Comparison of ENCODE assay signal across 8 mouse cellular contexts in the genomic region with DNA sequence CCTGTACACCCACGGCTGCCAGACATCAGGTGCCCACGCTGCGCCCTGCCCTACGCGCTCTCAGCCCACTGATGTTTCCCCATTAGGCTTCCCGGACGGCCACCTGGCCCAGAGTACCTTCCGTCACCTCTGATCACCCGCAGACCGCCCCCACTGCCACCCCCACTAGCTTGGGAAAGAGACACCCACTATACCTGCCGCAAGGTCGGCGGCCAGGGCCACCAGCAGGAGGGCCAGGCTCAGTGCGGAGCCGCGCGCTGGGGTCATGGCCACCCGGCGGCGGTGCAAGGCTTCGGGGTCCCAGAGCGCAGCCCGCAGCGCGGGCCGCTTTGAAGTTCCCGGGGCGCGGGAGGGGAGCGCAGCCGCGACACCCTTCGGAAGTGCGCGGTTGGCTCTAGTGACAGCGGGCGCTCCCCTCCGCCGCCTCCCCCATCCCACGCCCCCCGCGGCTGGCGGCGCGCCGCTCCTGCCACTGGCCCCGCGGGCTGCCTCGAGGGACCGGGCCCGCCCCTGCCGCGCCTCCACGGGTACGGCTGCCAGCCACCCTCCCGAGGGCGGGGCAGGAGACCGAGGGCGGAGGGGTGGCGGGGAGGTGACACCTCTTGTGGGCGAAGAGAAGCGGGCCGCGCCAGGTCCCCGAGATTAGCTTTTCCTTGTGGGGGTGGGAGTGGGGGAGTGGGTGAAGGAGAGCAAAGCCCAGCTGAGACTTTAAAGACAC. TPM values are rescaled to one million over a fixed set of nuclear protein-coding genes. Genes with fewer than 3 reads are reported as not detected.
DNase-seq lines count a peak whose midpoint lies in the region; ATAC-seq and TF ChIP-seq lines count a peak whose summit lies in the region.

A gene (minus strand): TSS at position 482 of the 718 bp plus-strand sequence.

- H3K27me3 ChIP-seq in forebrain, embryonic 10.5 days (ENCODE audit: poor library complexity, severe bottlenecking) = peaks cover 51% of the 10 kb centered on the region
- H3K27me3 ChIP-seq in liver, embryonic 16.5 days (ENCODE audit: control insufficient read depth, insufficient read depth, low read depth, low read length) = peaks cover 11% of the 10 kb centered on the region
- peaks cover 42% of the 10 kb centered on the region for H3K27me3 ChIP-seq in neural tube, embryonic 13.5 days

- TF ChIP-seq CTCF in bone marrow macrophage, adult 2 months (IDR thresholded peaks at IDR 0.05; ENCODE audit: low read depth, low read length) = no peak

- peak within 1 kb of the TSS; percentile 75 for H3K4me2 ChIP-seq in liver, embryonic 16.5 days (ENCODE audit: low read depth, low read length)
- H3K4me2 ChIP-seq in neural tube, embryonic 13.5 days = peak within 1 kb of the TSS; percentile 100

- no peak within 1 kb of the TSS for H3K27ac ChIP-seq in bone marrow macrophage, adult 2 months (ENCODE audit: insufficient read depth, low read depth, low read length)
- H3K27ac ChIP-seq in forebrain, embryonic 10.5 days = peak within 1 kb of the TSS; percentile 57; the same call in 1 of the 2 replicates
- no peak within 1 kb of the TSS for H3K27ac ChIP-seq in liver, embryonic 16.5 days (ENCODE audit: low read length)
- no peak within 1 kb of the TSS for H3K27ac ChIP-seq in neural tube, embryonic 13.5 days (replicated peaks)

- H3K4me1 ChIP-seq in bone marrow macrophage, adult 2 months (ENCODE audit: control insufficient read depth, insufficient read depth, low read length) = 0 out of 2 replicates have a peak, but pooled peaks cover 2% of the 10 kb centered on the region
- H3K4me1 ChIP-seq in forebrain, embryonic 10.5 days = peaks cover 17% of the 10 kb centered on the region
- H3K4me1 ChIP-seq in liver, embryonic 16.5 days (ENCODE audit: control insufficient read depth, low read depth, low read length) = no peaks in the 10 kb centered on the region; the same call in 1 of the 2 replicates
- H3K4me1 ChIP-seq in neural tube, embryonic 13.5 days (replicated peaks) = peaks cover 15% of the 10 kb centered on the region

- H3K36me3 ChIP-seq in forebrain, embryonic 10.5 days (replicated peaks) = no peaks in the 10 kb centered on the region
- no peaks in the 10 kb centered on the region for H3K36me3 ChIP-seq in liver, embryonic 16.5 days (ENCODE audit: control insufficient read depth, insufficient read depth)
- no peaks in the 10 kb centered on the region for H3K36me3 ChIP-seq in neural tube, embryonic 13.5 days

- under 1% methylated on average over 58 of the region's 65 CpGs for WGBS in forebrain, embryonic 10.5 days
- WGBS in large intestine, adult 2 months = under 1% methylated on average over 63 of the region's 65 CpGs
- under 1% methylated on average over 61 of the region's 65 CpGs for WGBS in liver, embryonic 16.5 days (ENCODE audit: insufficient replicate concordance)
- under 1% methylated on average over 63 of the region's 65 CpGs for WGBS in neural tube, embryonic 13.5 days

- DNase-seq in forebrain, embryonic 10.5 days (ENCODE audit: extremely low spot score, low spot score) = peak; percentile 14
- DNase-seq in heart, postnatal 10 days = peak; percentile 48 to 50
- DNase-seq in large intestine, adult 2 months (ENCODE audit: low read depth, low spot score) = peak; percentile 18
- peak; percentile 67 for DNase-seq in thymus, postnatal 14 days

- peak within 1 kb of the TSS; percentile 17 for H3K4me3 ChIP-seq in bone marrow macrophage, adult 2 months (ENCODE audit: insufficient read depth, low read length)
- peak within 1 kb of the TSS; percentile 62 for H3K4me3 ChIP-seq in forebrain, embryonic 10.5 days
- peak within 1 kb of the TSS; percentile 56 for H3K4me3 ChIP-seq in liver, embryonic 16.5 days (ENCODE audit: low read depth, low read length)
- H3K4me3 ChIP-seq in neural tube, embryonic 13.5 days = peak within 1 kb of the TSS; percentile 59

- intact Hi-C loops in heart, postnatal 10 days (cut with DNase I) = loop anchor here (10.0 kb wide), 1 partner anchor 307 kb away; no protein-coding TSS in a partner anchor

- no peak for TF ChIP-seq POLR2A in bone marrow macrophage, adult 2 months (IDR thresholded peaks at IDR 0.05; ENCODE audit: borderline replicate concordance, low read depth, low read length)

- H3K9me3 ChIP-seq in forebrain, embryonic 10.5 days = no peaks in the 10 kb centered on the region
- no peaks in the 10 kb centered on the region for H3K9me3 ChIP-seq in liver, embryonic 16.5 days (replicated peaks; ENCODE audit: control insufficient read depth, low read length)
- H3K9me3 ChIP-seq in neural tube, embryonic 13.5 days = no peaks in the 10 kb centered on the region

- no peak within 1 kb of the TSS for H3K9ac ChIP-seq in liver, embryonic 16.5 days (ENCODE audit: low read depth, low read length)
- peak within 1 kb of the TSS; percentile 68 for H3K9ac ChIP-seq in neural tube, embryonic 13.5 days

- ATAC-seq in CD4-positive, CD25-positive, alpha-beta regulatory T cell, adult 4 months = peak; percentile 78
- peak; percentile 58 for ATAC-seq in liver, embryonic 16.5 days (ENCODE audit: low read depth)
- peak; percentile 85 for ATAC-seq in neural tube, embryonic 13.5 days (ENCODE audit: low read depth)

RNA-seq across cellular contexts. Expression of the gene that starts here (rescaled TPM):
- polyA plus RNA-seq in CD4-positive, CD25-positive, alpha-beta regulatory T cell, adult 4 months (2017; shearing (Covaris generic)) = 1 to 10 TPM in 1 of 2 experiments, under 1 TPM in 1; 0.53 to 1.5 TPM
- 0.25 TPM in 1 of 2 replicates, not detected in the other for polyA plus RNA-seq in bone marrow macrophage, adult 2 months (2012; ENCODE audit: insufficient read depth, insufficient read length, missing spikeins)
- polyA plus RNA-seq in forebrain, embryonic 10.5 days (2016; fragmentation: Nextera tagmentation; extraction: Ambion mirVana) = 0.07 and 0.20 TPM in 2 replicates
- 1 to 10 TPM; 1.7 to 4.5 TPM for total RNA-seq in heart, postnatal 10 days (2021)
- polyA plus RNA-seq in large intestine, adult 2 months (2012; rRNA removed) = 0.64 and 2.3 TPM in 2 replicates
- polyA plus RNA-seq in liver, embryonic 16.5 days (2015; fragmentation: Nextera tagmentation; extraction: Ambion mirVana) = 0.02 and 0.06 TPM in 2 replicates
- 0.40 and 1.2 TPM in 2 replicates for polyA plus RNA-seq in neural tube, embryonic 13.5 days (2015; fragmentation: Nextera tagmentation; extraction: Ambion mirVana)

Comparison
In these comparisons a context has a peak if more than half of its experiments do, and no peak if none do; other contexts are left out.
1. Peak in DNase-seq, H3K4me3 ChIP-seq and H3K27ac ChIP-seq in forebrain, embryonic 10.5 days; RNA of the gene not detected or under 1 TPM.
2. Peak in ATAC-seq, H3K4me3 ChIP-seq and H3K4me2 ChIP-seq in liver, embryonic 16.5 days; RNA of the gene not detected or under 1 TPM.
3. DNase-seq: peak in every context shown above with its lines; median percentile 67 in thymus, postnatal 14 days; 49 in heart, postnatal 10 days; 18 in large intestine, adult 2 months; 14 in forebrain, embryonic 10.5 days.